Mouse (Mus musculus) hindbrain, embryonic 10.5 days (tissue): ENCODE data around the gene Lce1a2. TPM values are rescaled to one million over a fixed set of nuclear protein-coding genes. Genes with fewer than 3 reads are reported as not detected.

ENCODE experiments used
- DNase-seq: peaks from one replicate; pipeline ENCODE4 v3.0.0-alpha.2; 2017; ENCODE audit warnings: low spot score
- H3K27ac ChIP-seq: fragments of 300-500 bp; sonication (generic); 2 replicates; pipeline ENCODE4 v1.5.1; 2016; ENCODE audit warnings: mild to moderate bottlenecking, moderate library complexity
- H3K27me3 ChIP-seq: fragments of 300-500 bp; sonication (generic); 2 replicates; pipeline ENCODE4 v1.6.1; 2016; ENCODE audit warnings: mild to moderate bottlenecking; ENCODE audit not compliant: poor library complexity, insufficient read depth, severe bottlenecking
- H3K36me3 ChIP-seq: fragments of 300-500 bp; sonication (generic); 2 replicates; pipeline ENCODE4 v1.6.1; 2016; ENCODE audit warnings: mild to moderate bottlenecking, moderate library complexity
- H3K4me1 ChIP-seq: fragments of 300-500 bp; sonication (generic); replicated peaks from 2 replicates; pipeline ENCODE4 v1.6.1; 2016; ENCODE audit warnings: mild to moderate bottlenecking
- H3K4me3 ChIP-seq: fragments of 300-500 bp; sonication (generic); 2 replicates; pipeline ENCODE4 v1.5.1; 2016; ENCODE audit warnings: mild to moderate bottlenecking, moderate library complexity
- H3K9me3 ChIP-seq: fragments of 300-500 bp; sonication (generic); 2 replicates; pipeline ENCODE4 v1.6.1; 2016; ENCODE audit warnings: mild to moderate bottlenecking, moderate library complexity
- WGBS: fragments of 180-500 bp; shearing (Covaris S2); methylation state at CpG from one replicate; pipeline ENCODE4 v1.1.7; 2016; 5-methylcytosine and 5-hydroxymethylcytosine counted together
- polyA plus RNA-seq: library from polyadenylated mRNA; unstranded; fragments of >200 nt; fragmentation: Nextera tagmentation; extraction: Ambion mirVana; gene quantifications from 2 replicates; pipeline ENCODE4 v1.2.1, GENCODE M21; 2016

Gene Lce1a2
- polyA plus RNA-seq, 1 experiment from 2014 or later: not detected

DNA sequence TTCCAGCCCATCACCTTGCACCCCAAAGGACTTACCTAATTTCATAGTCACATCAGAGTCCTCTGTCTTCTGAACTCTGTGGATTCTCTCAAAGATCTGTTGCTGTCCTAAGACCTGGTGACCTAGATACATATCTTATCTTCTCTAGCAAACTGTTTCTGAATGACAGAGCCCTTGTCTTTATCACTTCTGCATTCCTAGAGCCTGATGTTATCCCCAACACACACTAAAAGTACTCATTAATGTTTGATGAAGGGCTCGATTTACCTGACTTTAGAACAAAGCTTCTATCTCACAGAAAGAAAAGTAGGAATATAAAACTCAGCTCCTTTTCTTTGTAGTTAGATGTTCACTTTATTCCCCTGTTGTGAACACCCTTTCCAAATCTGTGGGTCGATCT is 48.6 kb downstream of the Lce1a2 start, which contains the start of gene Lce6a:
Gene Lce6a, minus strand, starts transcription at position 101 of the 400 bp plus-strand sequence.
- WGBS: 81% methylated on average over 2 of the region's 2 CpGs
- no peaks in the 10 kb centered on the region for H3K4me1 ChIP-seq

More for the DNA sequence above, 48.6 kb downstream of the Lce1a2 start, which contains the start of gene Lce6a:
- Histone ChIP-seq H3K27me3 (no peaks in the 10 kb centered on the region), H3K27ac (no peak within 1 kb of the TSS), H3K36me3 (no peaks in the 10 kb centered on the region), H3K9me3 (no peaks in the 10 kb centered on the region), H3K4me3 (no peak within 1 kb of the TSS)
- no peak for DNase-seq

Other genes with a start within 250 kb of the Lce1a2 start
- 8.3 and 9.8 TPM in 2 replicates for gene Gm9774, start 240.9 kb downstream of the Lce1a2 start, polyA plus RNA-seq
- gene Sprr2k, start 237.7 kb downstream of the Lce1a2 start, polyA plus RNA-seq: not detected in 2 replicates
- gene Sprr1b, start 231.5 kb downstream of the Lce1a2 start, polyA plus RNA-seq: not detected in 2 replicates
- not detected in 2 replicates for gene Sprr3, start 211.6 kb downstream of the Lce1a2 start, polyA plus RNA-seq
- not detected in 2 replicates for gene Sprr1a, start 184.4 kb downstream of the Lce1a2 start, polyA plus RNA-seq
- not detected in 2 replicates for gene Sprr4, start 169.8 kb downstream of the Lce1a2 start, polyA plus RNA-seq
- gene 2310046K23Rik, start 135.8 kb downstream of the Lce1a2 start, polyA plus RNA-seq: not detected in 2 replicates
- gene Ivl, start 96.6 kb downstream of the Lce1a2 start, polyA plus RNA-seq: not detected in 2 replicates
- gene Smcp, start 81.3 kb downstream of the Lce1a2 start, polyA plus RNA-seq: not detected in 2 replicates
- not detected in 2 replicates for gene 2210017I01Rik, start 62.8 kb downstream of the Lce1a2 start, polyA plus RNA-seq
- not detected in 2 replicates for gene Lce6a, start 48.7 kb downstream of the Lce1a2 start, polyA plus RNA-seq
- gene Lce1a1, start 22.0 kb downstream of the Lce1a2 start, polyA plus RNA-seq: not detected in 2 replicates
- not detected in 2 replicates for gene Lce1b, start 13.4 kb downstream of the Lce1a2 start, polyA plus RNA-seq
- gene Lce1c, start 8.9 kb upstream of the Lce1a2 start, polyA plus RNA-seq: not detected in 2 replicates
- gene Lce1d, start 16.9 kb upstream of the Lce1a2 start, polyA plus RNA-seq: not detected in 2 replicates
- not detected in 2 replicates for gene Lce1e, start 38.8 kb upstream of the Lce1a2 start, polyA plus RNA-seq
- not detected in 2 replicates for gene Lce1f, start 50.0 kb upstream of the Lce1a2 start, polyA plus RNA-seq
- gene Gm38119, start 68.8 kb upstream of the Lce1a2 start, polyA plus RNA-seq: not detected in 2 replicates
- not detected in 2 replicates for gene Lce1g, start 82.0 kb upstream of the Lce1a2 start, polyA plus RNA-seq
- not detected in 2 replicates for gene Lce1h, start 94.8 kb upstream of the Lce1a2 start, polyA plus RNA-seq
- not detected in 2 replicates for gene Lce1i, start 108.6 kb upstream of the Lce1a2 start, polyA plus RNA-seq
- gene Lce1j, start 120.2 kb upstream of the Lce1a2 start, polyA plus RNA-seq: not detected in 2 replicates
- not detected in 2 replicates for gene Lce1k, start 137.6 kb upstream of the Lce1a2 start, polyA plus RNA-seq
- not detected in 2 replicates for gene Kprp, start 156.9 kb upstream of the Lce1a2 start, polyA plus RNA-seq
- gene Lce1l, start 181.0 kb upstream of the Lce1a2 start, polyA plus RNA-seq: not detected in 2 replicates
- gene 2310050C09Rik, start 199.9 kb upstream of the Lce1a2 start, polyA plus RNA-seq: not detected in 2 replicates